Mouse (Mus musculus): ENCODE measurements at regions not wholly inside any gene's neighbourhood (a gene's known extent, or its start where the extent isn't known, plus 50 kb on each side); places are given as distances from the start of the nearest gene placed in this dataset.

DNA sequence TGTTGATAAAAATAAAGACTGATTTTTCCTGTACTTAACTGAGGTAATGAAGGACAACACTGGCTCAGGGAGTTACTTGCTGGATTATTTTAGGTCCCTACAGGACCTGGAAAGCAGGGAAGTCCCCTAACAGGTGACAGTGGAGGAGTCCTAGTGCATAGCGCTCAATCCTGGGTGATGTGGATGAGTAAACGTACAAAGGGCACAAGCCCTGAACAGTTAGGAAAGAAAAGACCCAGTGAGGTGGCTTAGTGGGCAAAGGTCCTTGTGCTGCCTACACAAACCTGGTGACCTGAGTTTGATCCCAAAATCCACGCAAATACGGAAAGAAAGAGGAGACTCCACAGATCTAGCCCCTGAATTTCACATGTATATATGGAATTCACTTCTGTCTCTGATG, 99.1 kb downstream of the Hes1 start:
- no peak for ATAC-seq

DNA sequence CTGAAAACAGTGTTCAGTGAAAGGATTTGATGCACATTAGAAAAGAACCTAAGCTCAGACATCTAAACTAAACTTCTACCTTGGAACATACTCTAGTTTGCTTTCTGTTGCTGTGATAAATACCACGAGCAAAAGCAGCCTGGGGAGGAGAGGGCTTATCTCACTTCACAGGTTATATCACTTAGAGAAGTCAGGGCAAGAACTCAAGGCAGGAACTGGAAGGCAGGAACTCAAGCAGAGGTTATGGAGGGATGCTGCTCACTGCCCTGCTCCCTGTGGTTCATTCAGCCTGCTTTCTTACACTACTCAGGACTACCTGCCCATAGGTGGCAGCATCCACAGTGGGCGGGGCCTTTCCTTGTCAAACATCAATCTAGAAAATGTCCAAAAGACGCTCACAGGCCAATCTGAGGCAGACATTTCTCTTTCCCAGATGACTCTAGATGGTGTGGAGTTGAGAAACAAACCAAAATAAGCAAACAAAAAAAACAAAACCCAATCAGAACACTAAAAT, 101.5 kb downstream of the Hes1 start:
- no peak for ATAC-seq

DNA sequence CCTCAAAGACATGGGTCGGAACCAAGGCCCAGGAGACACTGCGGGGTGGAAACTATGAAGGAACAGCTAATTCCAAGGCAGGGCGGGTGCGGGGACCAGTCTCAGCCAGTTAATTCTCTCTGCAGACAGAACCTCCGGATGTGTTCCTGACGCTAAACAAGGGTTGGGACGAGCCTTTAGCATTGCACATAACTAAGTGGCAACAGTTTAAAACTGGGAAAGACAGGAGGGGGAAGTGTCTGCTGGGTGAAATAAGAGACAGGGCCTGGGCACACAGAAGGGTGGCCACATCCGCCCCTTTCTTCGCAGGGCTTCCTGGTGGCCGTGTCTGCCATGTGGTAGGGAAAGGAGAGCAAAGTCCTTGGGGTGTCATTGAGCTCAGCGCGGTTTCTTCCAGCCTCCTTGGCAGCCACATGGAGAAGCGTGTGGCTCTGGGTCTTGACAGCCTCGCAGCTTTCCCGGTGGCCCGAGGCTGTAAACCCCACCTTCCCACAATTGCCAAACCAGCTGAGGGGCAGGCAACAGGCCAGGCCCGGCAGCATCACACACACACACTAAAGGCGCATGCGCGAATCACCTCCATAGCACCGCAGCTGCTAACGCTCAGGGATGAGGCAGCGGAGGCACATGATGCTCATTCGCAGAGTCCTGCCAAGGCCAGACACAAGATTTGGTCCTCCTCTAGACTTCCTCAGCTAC, 95.8 kb downstream of the Cpn2 start:
- ATAC-seq, result peak; percentile 27

DNA sequence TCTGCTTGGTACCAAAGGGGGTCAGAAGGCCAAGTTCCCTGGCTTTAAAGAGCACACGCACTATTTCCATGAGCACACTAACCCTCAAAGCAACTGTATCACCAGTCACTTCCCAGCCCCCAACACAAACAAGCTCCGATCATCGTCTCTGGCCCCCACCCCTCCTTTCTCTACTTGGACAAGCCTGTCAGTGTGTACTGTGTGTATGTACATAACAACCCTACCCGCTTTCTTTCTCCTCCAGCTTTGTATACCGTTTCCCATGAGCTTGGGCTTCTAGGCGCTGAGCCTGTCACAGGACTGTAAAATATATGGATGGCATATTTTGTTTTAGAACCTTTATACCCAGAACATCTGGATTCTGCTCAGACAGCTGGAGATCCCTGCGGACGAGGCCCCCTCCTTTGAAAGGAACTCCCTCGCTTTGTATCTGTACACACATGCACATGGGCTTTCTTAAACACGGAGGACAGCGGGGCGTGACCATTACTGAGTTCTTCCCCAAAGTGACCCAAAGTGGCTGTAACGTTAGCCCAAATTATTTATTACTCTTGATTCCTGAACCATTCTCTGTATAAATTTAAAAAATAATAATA, 95.1 kb downstream of the Cpn2 start:
- no peak for ATAC-seq

GRCm38 (mm10) chr16:30172798-30173202, 94.5 kb downstream of the Cpn2 start:
- ATAC-seq, result no peak

- ATAC-seq, result no peak
These were observed 93.1 kb downstream of the Cpn2 start for GRCm38 (mm10) chr16:30173953-30174874.

- ATAC-seq, result no peak
These were observed 91.0 kb downstream of the Cpn2 start for GRCm38 (mm10) chr16:30176306-30176705.

GRCm38 (mm10) chr16:30177769-30178168, 89.5 kb downstream of the Cpn2 start:
- ATAC-seq, result peak; percentile 63

DNA sequence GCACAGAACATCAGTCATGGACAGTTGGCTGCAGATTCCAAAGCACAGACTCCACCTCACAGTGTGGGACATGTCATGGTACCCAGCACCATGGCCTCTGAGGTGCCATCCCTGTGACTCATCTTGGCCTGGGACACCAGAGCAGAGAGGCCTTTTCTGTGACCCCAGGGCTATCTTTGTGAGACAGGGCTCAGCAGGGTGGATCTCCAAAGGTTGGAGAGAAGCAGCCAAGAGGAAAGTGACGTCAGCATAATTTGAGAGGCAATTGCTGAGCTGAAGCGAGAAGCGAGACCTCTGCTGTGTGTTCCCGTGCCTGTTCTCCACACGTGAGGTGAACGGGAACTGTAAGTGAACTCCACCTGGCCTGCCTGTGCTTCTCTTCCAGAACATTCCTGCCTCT, 88.7 kb downstream of the Cpn2 start:
- ATAC-seq, result no peak

GRCm38 (mm10) chr16:30179504-30179976, 87.8 kb downstream of the Cpn2 start:
- no peak for ATAC-seq

GRCm38 (mm10) chr16:30181116-30181515, 86.2 kb downstream of the Cpn2 start:
- ATAC-seq, result peak; percentile 21

- ATAC-seq, result no peak
These were observed 82.6 kb downstream of the Cpn2 start for GRCm38 (mm10) chr16:30184591-30185265.

DNA sequence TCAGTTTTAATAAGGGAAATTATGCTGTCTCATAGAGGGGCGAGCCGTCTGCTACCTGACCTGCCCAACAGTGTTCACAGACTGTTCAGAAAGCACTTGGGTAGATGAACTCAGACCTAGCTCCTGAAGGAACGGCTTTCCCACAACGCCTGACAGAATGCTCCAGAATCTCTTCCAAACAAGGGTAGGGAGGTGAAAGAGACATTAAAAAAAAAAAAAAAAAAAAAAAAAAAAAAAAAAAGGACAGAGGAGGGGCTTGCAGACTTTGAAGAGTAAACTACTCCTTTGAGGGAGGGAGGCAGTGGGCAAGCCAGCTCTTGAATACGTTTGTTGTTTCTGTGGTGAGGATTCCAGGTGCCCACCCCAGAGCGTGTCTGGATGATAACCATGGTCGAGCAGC, 81.6 kb downstream of the Cpn2 start:
- ATAC-seq, result no peak

DNA sequence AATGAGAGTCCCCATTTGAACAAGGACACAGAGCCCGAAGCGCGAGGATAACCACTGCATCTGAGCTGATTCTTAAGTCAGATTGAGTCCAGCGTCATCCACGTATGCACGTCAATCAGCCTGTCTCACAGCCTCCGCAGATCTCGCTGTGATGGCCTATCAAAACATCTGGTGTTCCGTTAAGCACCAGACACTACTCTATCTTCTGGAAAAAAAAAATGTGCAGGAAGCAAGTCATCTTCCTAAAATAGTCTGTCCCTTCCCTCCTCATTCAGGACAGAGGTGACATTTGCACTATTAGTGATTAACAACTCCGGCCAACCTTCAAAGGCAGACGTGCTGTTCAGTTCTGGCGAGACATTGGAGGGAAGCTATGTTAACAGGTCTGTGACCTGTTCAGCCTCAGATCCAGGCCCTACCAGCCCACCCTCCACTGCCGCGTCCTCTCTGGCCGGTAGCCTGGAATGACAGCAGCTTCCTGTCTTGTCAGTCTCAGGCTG, 81.0 kb downstream of the Cpn2 start:
- no peak for ATAC-seq

- no peak for ATAC-seq
These were observed 80.5 kb downstream of the Cpn2 start for GRCm38 (mm10) chr16:30186701-30187270.

GRCm38 (mm10) chr16:30187400-30187799, 79.9 kb downstream of the Cpn2 start:
- no peak for ATAC-seq

DNA sequence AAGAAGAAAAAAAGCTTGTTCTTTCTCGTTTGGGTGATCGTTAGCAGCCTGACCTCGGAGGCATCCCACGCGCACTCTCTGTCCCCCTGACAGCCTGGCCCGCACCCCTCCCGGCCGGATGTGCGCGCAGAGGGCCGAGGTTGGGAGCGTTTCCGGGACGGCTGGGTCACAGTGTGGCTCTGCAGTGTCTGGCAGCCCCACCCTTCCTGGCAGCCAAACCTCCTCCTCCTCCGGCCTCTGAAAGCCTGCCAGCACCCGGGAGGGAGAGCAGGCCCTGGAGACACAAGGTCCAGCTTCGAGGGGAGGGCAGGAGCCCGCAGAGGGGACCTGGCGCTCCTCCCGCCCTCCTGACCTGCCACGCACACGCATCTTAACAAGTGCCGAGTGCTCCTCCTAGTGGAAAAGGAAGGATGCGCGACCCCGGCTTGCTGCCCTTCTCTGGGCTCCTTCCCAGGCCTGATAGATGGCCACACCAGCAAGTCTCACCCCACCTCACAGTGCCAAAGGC, 79.3 kb downstream of the Cpn2 start:
- peak; percentile 95 for ATAC-seq

DNA sequence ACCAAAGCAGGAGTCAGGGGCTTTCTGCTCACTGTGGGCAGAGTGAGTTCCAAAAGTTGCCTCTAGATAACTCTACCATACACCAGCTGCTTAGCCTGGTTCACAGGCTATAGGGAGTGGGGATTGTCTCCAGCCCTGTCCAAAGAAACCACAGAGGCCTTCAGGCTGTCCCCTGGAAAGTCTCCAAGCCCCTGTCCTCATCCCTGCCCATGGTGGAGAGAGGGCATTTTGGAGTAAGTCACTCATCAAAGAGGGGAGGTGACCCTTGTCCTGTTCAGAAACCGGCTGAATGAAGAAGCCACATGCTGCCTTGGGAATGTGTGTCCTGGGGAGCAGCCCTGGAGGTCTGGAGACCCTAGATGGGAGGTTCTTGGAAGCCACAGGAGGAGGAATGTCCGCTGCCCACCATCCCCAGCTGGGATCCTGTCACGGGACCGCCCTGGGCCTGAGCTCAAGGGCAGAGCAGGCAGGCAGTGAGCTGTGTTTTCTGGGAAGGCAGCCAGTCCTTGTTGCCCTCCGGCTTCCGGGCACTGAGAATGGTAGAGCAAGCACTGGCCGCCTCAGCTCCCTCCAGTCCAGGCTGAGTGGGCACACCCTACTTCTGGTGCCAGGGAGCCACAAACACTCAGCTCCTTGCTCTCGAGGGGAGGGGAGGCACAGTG, 78.4 kb downstream of the Cpn2 start:
- ATAC-seq, result no peak

DNA sequence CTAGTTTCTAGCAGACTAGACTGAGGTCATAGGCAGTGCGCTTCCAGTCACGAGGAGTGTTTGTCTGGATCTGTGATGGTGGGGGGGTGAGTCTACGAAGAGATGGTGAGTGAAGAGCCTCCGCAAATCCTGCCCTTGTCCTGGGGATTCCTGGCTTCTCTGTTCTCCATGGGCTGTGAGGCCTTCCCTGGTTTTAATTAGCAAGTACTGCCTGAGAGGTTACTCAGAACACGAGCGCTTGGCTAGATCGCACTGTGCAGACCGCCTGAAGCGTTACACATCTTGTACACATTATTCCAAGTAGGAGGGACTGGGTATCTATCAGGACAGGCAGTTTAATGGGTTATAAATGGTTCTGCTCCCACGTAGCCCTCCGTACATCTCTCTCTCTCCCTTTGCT, 76.9 kb downstream of the Cpn2 start:
- ATAC-seq, result no peak

- no peak for ATAC-seq
These were observed 76.3 kb downstream of the Cpn2 start for GRCm38 (mm10) chr16:30190935-30191514.
